Mouse (Mus musculus): ENCODE data around the gene Rasgrf1.

Rasgrf1 gene

DNA sequence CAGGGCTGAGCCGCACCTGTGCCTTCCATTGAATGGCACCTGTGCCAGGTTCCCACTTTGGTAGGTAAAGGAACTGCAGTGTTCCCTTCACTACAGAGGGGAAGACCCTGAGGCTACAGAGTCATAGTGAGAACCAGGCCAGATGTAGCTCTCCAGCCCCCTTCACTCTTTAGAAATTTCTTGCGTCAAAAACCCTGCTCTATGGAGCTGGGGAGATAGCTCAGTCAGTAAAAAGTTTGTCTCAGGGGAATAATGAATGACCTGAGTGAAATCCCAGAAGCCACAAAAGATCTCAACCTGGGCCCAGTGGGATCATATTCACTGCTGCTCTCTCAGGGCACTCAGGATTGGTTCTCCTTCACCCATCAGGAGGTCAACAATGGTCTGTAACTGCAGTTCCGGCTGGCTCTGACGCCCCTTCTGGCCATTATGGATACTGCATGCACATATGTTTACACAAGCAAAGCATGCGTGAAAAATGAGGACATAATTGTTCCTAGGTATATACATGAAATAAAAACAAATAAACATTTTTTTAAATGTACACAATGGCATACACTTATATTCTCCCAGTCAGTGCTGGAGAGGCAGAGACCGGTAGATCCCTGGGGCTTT lies 59.2 kb downstream of the Rasgrf1 start:
- no peak for DNase-seq (ENCODE audit: low read depth, low spot score)

DNA sequence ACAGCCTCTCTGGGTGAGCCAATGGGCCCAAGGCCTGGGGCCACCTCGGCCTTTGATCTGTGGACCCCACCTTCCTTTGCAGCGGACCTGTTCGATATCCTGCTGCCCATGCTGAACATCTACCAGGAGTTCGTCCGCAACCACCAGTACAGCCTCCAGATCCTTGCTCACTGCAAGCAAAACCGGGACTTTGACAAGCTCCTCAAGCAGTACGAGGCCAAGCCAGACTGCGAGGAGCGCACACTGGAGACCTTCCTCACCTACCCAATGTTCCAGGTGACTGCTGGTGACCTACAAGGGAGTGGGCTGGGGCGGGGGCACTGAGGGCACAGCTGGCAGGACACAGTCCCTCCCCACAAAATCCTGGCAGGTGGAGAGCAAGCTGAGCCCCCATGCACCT lies 60.6 kb downstream of the Rasgrf1 start:
- DNase-seq (ENCODE audit: low read depth, low spot score): no peak

DNA sequence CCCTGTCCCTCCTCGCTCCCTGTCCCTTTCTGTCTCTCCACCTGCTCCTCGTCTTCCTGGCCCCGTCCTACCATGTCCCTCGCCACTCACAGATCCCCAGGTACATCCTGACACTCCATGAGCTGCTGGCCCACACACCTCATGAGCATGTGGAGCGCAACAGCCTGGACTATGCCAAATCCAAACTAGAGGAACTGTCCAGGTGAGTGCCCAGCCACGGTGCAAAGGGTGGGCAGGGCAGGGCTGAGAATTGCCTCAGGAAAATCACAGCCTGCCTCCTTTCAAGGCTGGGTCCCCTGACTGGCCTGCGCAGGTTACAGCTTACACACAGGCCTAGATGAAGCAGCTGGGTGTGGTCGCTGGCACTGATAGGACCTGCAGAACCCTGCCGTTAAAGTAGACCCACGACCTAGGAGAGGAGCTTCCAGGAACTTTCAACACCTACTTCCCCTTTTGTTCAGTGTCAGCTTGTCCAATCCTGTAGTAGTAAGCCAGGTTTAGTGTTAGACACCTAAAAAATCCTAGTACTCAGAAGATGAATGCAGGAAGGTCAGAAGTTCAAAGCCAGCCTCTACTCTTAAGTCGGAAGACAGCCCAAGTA lies 61.3 kb downstream of the Rasgrf1 start:
- DNase-seq (ENCODE audit: low read depth, low spot score): no peak

- no peak for DNase-seq (ENCODE audit: low read depth, low spot score)
Measured at GRCm38 (mm10) chr9:89972321-89972720, 62.6 kb downstream of the Rasgrf1 start.

DNA sequence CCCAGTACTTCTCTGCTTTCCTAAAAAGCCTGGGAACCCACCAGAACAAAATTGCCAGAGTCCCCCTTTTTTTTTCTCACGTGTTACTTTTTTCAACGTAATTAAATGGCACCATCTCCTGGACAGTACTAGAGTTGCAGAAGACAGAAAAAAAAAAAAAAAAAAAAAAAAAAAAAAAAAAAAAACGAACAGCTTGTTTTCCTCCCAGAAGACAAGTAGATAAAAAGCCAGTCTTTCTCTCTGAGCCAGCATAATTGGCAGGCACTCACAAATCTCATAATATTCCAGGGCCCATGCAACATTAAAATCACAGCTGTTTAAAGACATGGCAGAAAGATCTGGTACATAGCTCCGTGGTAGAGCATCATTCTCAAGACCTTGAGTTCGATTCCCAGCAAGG lies 64.1 kb downstream of the Rasgrf1 start:
- DNase-seq (ENCODE audit: low read depth, low spot score): peak; percentile 3

GRCm38 (mm10) chr9:89974463-89974931 lies 64.8 kb downstream of the Rasgrf1 start:
- DNase-seq (ENCODE audit: low read depth, low spot score): no peak

DNA sequence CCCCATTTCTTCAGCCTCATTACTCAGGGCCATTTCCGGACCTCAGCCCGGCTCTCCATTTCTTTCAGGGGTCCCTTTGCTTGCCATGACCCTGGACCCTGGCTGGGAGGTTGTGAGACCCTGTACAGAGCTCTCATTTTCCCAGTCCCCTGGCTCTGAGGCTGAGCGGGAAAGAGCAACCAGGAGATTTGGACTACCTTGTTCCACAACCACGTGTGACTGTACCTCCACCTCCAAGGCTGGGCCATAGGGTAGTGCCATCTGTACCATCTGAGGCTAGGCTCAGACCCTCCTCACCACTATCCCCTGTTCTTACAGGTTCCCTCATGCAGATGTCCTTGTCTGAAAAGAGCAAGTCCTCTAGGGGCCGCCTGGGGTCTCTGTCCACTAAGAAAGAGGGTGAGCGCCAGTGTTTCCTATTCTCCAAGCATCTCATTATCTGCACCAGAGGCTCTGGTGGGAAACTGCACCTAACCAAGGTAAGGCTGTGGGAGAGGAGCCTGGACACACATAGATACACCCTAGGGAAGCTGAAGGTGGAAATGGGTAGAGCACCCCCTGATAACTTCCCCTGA lies 66.7 kb downstream of the Rasgrf1 start:
- no peak for DNase-seq (ENCODE audit: low read depth, low spot score)

DNA sequence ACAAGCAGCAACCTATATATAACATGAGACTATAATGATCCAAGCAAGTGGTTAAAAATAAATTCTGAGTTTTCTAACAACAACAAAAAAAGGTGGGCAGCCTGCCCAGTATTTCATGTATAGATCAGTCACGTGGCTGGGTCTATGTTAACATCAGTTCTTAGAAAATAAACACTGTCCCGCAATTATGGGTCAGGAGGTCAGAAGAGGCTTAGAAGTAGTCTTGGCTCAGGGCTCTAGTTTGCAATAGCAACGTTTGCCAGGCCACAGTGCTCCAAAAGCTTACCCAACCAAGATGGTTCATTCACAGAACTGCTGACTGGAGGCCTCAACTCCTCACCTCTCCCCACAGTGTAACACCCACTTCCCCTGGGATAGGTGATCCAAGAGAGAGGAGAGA lies 69.5 kb downstream of the Rasgrf1 start:
- no peak for DNase-seq (ENCODE audit: low read depth, low spot score)

DNA sequence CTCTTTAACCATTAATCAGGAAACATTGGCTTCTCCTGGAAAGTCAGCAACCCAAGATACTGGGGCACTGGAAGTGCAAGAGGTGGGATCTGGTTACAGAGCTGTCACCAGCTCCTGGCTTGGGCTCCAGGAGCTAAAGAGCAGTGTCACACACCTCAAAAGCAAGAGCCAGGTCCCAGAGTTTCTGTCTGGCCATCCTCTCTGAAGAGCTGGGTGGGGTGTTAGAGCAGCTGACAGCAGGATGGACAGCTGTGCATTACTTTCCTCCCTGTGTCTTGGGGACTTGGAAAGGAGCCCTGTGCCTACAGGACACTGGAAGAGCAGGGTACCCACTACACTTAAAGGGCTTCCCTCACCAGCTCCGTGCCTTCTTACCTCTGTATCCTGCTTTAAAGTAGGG lies 72.5 kb downstream of the Rasgrf1 start:
- no peak for DNase-seq (ENCODE audit: low read depth, low spot score)

DNA sequence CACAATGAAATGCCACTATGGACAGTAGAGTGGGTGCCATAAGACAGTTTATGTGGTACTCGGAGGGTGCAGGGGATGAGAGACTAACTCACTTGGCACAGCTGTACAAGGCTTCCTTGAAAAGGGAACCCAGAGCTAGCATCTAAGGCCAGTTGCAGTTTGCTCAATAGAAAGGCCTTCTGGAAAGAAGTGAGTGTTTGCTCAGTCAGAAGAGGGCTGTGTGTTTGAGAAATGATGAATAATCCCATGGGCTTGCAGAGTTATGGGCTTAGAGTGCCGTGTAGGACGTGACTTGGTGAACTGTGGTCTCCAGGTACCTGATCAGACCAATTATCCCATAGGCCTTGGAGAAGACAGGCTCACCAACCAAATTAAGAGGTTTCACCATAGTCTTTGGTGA lies 78.3 kb downstream of the Rasgrf1 start:
- DNase-seq (ENCODE audit: low read depth, low spot score): no peak

DNA sequence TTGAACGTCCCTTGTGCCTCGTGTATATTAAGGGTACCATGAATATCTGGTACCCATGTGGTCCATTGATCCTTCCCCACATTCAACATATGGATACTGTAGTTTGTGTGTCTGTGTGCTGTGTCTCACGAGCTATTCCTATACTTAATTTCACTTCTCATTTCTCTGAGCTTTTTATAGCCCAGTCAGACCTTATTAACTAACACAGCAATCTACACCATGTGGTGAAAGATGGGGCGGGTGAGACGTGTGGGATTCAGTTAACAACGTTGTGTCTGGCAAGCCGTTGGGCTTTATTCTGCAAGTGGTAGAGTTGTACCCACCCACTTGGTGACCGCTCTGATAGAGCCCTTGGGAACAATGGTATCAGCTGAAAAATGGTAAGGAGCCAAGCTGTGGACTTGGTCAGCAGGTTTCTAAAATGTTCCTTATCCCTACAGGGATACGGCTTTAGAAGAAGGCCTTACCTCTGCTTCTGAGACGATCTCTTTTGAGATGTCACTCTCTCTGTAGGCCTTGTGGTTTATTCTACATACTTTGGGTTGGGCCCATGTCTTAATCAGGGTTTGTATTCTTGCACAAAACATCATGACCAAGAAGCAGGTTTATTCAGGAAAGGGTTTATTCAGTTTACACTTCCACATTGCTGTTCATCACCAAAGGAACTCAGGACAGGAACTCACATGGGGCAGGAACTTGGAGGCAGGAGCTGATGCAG lies 79.3 kb downstream of the Rasgrf1 start:
- DNase-seq (ENCODE audit: low read depth, low spot score): no peak

DNA sequence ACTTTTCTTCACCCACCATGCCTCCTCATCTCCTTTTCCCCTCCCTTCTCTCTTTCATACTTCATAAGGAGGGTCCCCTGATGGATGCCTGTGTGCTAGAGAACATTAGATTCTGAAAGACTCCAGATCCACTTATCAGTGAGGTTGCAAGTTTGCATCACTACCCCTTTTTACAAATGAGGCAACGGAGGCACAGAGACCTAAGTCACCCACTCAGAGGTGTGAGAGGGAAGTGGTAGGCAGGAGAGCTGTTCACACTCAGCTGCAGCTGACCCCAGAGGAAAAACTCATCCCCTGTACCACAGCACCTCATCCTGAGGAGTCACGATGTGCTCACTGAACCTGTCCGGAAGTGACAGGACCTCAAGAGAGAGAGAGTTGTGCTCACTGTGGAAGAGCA lies 96.7 kb downstream of the Rasgrf1 start:
- no peak for DNase-seq (ENCODE audit: low read depth, low spot score)

GRCm38 (mm10) chr9:90007094-90007493 lies 97.4 kb downstream of the Rasgrf1 start:
- no peak for DNase-seq (ENCODE audit: low read depth, low spot score)

DNA sequence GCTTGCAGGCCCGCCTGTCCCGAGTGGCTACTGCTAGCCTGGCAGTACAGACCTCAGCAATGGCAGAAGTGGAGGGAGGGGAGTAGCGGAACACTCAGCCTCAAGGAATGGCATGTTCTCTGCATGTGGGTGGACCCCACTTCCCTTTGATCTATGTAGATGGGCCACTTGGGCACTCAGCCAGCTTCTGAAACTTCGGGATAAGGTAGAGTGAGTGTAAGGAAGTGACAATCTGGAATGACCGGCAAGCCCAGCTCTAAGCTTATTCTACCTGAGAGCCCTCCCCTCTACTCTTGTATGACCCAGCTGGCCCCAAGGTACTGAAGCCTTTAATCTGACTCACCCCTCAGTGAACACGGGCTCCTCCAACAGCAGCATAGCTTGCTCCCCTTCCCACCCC lies 98.4 kb downstream of the Rasgrf1 start:
- no peak for DNase-seq (ENCODE audit: low read depth, low spot score)

GRCm38 (mm10) chr9:90011849-90012248 lies 102.1 kb downstream of the Rasgrf1 start:
- no peak for DNase-seq (ENCODE audit: low read depth, low spot score)

DNA sequence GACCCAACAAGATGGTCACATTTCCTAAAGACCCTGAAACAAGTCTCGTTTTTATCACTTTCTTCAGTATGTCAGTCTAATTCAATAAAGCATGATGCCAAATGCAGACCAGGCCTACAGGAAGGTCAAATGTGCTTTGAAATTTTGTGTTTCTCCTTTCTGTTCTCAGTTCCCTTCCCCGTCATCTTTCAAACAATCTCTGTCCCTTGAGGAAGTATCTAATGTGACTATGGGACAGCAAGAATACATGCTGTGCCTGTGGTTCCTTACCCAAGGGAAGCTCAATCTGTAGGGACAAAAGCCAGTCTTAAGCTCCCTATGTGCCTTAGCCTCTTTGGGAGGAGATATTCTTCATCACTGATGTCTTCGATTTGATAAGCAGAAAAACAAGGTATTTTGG lies 104.9 kb downstream of the Rasgrf1 start:
- no peak for DNase-seq (ENCODE audit: low read depth, low spot score)

- no peak for DNase-seq (ENCODE audit: low read depth, low spot score)
Measured at GRCm38 (mm10) chr9:90016204-90016603, 106.5 kb downstream of the Rasgrf1 start.

GRCm38 (mm10) chr9:90020866-90021265 lies 111.2 kb downstream of the Rasgrf1 start:
- DNase-seq (ENCODE audit: low read depth, low spot score): no peak

DNA sequence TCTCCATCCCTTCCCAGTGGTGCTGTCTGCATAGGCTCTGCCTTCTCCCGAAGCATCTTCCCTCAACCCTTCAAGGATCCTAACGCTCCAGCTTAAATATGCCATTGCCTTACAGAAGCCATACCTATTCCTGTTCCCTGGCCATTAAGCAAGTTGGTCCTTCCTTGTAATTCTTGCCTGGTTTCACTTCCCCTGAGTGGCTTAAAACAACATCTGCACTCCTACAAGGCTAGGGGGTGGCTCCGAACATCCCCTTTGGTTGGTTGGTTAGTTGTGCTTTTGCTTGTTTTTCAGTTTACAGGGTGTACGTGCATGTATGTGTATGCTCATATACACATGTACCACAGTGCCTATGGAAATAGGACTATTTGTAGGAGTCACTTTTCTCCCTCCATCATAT lies 111.7 kb downstream of the Rasgrf1 start:
- DNase-seq (ENCODE audit: low read depth, low spot score): no peak

DNA sequence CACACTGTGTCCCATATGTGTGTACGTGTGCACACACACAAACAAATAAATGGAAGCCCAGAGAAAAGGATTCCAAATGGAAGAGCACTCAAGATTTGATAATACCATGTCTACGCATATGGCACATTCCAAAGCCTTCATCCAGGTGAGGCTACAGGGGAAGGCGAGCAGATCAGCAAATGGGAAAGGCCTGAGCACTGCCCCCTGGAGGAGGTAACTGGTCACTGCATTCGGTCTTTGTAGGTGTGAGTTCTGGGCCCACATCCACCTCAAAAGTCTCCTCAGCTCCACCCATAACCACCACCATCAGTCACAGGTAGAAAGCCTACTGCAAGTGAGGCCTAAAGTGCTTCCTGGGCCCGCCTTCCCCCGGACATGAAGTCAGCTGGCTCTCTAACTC lies 118.0 kb downstream of the Rasgrf1 start:
- DNase-seq (ENCODE audit: low read depth, low spot score): no peak

DNA sequence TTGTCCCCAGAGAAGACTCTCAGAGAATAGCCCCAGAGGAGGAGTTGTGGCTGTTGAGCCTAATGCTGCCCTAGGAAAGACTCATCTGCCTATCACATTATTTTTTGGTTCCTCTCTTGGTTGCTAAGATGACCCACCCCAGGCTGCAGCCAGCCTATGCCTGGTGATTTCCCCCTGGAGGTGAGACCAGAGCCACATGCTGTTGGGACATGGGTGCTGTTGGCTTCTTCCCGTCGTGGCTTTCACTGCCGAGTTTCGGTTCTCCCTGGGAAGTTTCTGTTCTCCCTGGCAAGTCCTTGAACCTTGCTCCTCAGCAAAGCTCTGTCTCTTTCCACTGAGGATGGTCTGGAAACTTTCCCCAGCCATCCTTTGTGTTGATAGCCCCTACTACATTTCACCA lies 124.2 kb downstream of the Rasgrf1 start:
- DNase-seq (ENCODE audit: low read depth, low spot score): no peak

GRCm38 (mm10) chr9:90035168-90035567 lies 125.5 kb downstream of the Rasgrf1 start:
- no peak for DNase-seq (ENCODE audit: low read depth, low spot score)

DNA sequence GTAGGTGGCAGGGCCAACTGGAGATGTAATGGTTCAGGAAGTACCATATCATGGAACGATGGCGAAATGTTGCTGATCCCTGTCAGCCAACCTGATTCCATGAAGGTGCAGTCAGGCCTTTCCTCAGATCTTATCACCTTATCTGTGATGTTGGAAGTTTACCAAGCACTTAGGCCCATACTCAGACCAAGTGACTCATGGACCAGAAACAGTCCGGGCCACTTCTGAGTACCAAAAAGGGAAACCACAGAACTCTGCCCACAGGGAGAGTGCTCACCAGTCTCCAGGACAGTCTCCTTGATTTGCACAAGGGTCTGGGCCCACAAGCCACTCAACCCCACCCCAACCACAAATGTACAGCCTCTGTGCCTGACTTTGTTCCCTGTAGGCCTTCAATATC lies 126.1 kb downstream of the Rasgrf1 start:
- DNase-seq (ENCODE audit: low read depth, low spot score): no peak

Data from retina, adult 2 months (tissue).